Mouse (Mus musculus): Measurements from ENCODE around the gene Dok7. TPM values are rescaled to one million over a fixed set of nuclear protein-coding genes. Genes with fewer than 3 reads are reported as not detected.

Gene Dok7
- total and polyA plus RNA-seq, 3 experiments, result not detected

DNA sequence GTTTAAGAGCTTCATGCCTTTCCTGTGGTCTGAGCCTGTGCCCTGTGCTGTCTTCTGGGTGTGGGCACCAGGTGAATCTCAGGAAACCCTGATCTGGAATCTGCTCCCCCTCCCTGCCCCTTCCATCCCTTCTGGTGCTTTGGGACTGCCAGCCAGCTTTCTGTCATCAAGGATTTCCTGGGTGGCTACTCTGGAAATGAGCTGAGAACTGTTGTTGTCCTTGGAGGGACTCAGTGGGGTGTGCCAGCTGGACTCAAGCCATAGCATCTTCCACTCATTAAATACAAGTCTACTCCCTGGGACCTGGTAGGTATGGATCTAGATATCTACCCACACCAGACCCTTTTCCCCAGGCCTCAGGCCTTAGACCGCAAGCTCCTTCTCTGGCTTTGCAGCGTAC lies 61.9 kb downstream of the Dok7 start:
- no peak overlapping the region for H3K9ac ChIP-seq (ENCODE audit: insufficient read depth, low read depth)
- H3K27ac ChIP-seq (ENCODE audit: insufficient read depth, low read depth), result no peak overlapping the region
- no peaks in the 10 kb centered on the region for H3K4me1 ChIP-seq (ENCODE audit: control insufficient read depth in 1 of 2, insufficient read depth in 2 of 2)
- dilution Hi-C loops (cut with MboI; ENCODE audit: extremely low pct_ligation_motif_present, extremely low pct_unique_long_range_greater_than_20kb, low sequenced_read_pairs), result no loop called here
- H3K27me3 ChIP-seq (replicated peaks), result peaks cover 72% of the 10 kb centered on the region
- TF ChIP-seq RAD21 (IDR thresholded peaks at IDR 0.05; ENCODE audit: low read depth, low read length) (no peak), BHLHE40 (IDR thresholded peaks at IDR 0.05; ENCODE audit: low read depth, low read length) (no peak), TCF12 (IDR thresholded peaks at IDR 0.05; ENCODE audit: low read depth, low read length) (no peak), POLR2A (IDR thresholded peaks at IDR 0.05; ENCODE audit: low read depth, low read length) (no peak), PAX5 (IDR thresholded peaks at IDR 0.05; ENCODE audit: low read length) (no peak), MEF2A (IDR thresholded peaks at IDR 0.05; ENCODE audit: borderline replicate concordance, low read depth, low read length) (no peak), POLR2AphosphoS2 (IDR thresholded peaks at IDR 0.05; ENCODE audit: low read depth, low read length) (no peak), ZMIZ1 (IDR thresholded peaks at IDR 0.05; ENCODE audit: low read depth, low read length) (no peak), ZKSCAN1 (IDR thresholded peaks at IDR 0.05; ENCODE audit: borderline replicate concordance, low read depth, low read length) (no peak), KAT2A (IDR thresholded peaks at IDR 0.05; ENCODE audit: insufficient replicate concordance, low read length) (no peak), IRF4 (IDR thresholded peaks at IDR 0.05; ENCODE audit: low read depth, low read length) (no peak)
- H3K9me3 ChIP-seq (replicated peaks; ENCODE audit: low read length), result no peaks in the 10 kb centered on the region
- no peak overlapping the region for H3K4me3 ChIP-seq (replicated peaks in 1 of 3; ENCODE audit: low read depth in 2 of 3, low read length in 2 of 3, poor library complexity in 1 of 3)
- H3K79me2 ChIP-seq (replicated peaks; ENCODE audit: control insufficient read depth, extremely low read depth, insufficient read depth, poor library complexity, severe bottlenecking), result no peaks in the 10 kb centered on the region
- H3K4me2 ChIP-seq (ENCODE audit: insufficient read depth, low read depth, poor library complexity, severe bottlenecking), result no peak overlapping the region
- no peaks in the 10 kb centered on the region for H3K36me3 ChIP-seq (replicated peaks in 1 of 2; ENCODE audit: control insufficient read depth in 1 of 2, insufficient read depth in 1 of 2, low read length in 1 of 2)
- no peak for DNase-seq (ENCODE audit: extremely low read depth)
- in situ Hi-C loops (cut with MboI; ENCODE audit: low pct_ligation_motif_present, low pct_unique_long_range_greater_than_20kb, low sequenced_read_pairs), result no loop called here

- in situ Hi-C loops (cut with MboI; ENCODE audit: low pct_ligation_motif_present, low pct_unique_long_range_greater_than_20kb, low sequenced_read_pairs), result no loop called here
- TF ChIP-seq TBP (conservative IDR thresholded peaks at IDR 0.05; ENCODE audit: low read depth, low read length) (no peak), IRF4 (IDR thresholded peaks at IDR 0.05; ENCODE audit: low read depth, low read length) (no peak), POLR2A (IDR thresholded peaks at IDR 0.05; ENCODE audit: low read depth, low read length) (no peak), MEF2A (IDR thresholded peaks at IDR 0.05; ENCODE audit: borderline replicate concordance, low read depth, low read length) (no peak), USF1 (IDR thresholded peaks at IDR 0.05; ENCODE audit: low read depth, low read length) (no peak), BHLHE40 (IDR thresholded peaks at IDR 0.05; ENCODE audit: low read depth, low read length) (no peak)
- H3K4me3 ChIP-seq (replicated peaks in 1 of 3; ENCODE audit: low read depth in 2 of 3, low read length in 2 of 3, poor library complexity in 1 of 3), result no peak overlapping the region
These were observed 63.5 kb downstream of the Dok7 start for GRCm38 (mm10) chr5:35120024-35120423.

DNA sequence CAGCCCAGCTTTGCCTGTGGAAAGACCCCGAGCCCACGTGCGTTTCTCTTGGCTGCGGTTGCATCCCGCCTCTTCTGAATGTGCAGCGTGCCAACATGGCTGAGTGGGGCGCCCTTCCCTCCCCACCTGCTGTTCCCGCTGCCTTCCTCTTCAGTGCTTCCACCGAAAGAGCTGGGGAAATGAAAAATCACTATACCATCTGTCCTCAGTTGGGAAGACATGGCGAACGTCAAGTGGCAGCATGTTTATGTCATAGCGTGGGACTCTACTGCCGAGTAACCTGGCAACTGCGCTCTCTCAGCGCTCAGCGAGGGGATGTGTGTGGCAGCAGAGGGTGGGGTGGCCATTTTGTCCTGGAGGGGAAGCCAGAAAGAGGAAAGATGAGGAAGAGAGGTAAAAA lies 72.6 kb downstream of the Dok7 start:
- Histone ChIP-seq H3K4me3 (replicated peaks in 1 of 3; ENCODE audit: low read depth in 2 of 3, low read length in 2 of 3, poor library complexity in 1 of 3) (no peak overlapping the region), H3K9me3 (replicated peaks; ENCODE audit: low read length) (peaks cover 16% of the 10 kb centered on the region), H3K4me1 (ENCODE audit: control insufficient read depth in 1 of 2, insufficient read depth in 2 of 2) (no peaks in the 10 kb centered on the region), H3K27ac (ENCODE audit: insufficient read depth, low read depth) (no peak overlapping the region), H3K27me3 (replicated peaks) (peaks cover 76% of the 10 kb centered on the region), H3K79me2 (replicated peaks; ENCODE audit: control insufficient read depth, extremely low read depth, insufficient read depth, poor library complexity, severe bottlenecking) (no peaks in the 10 kb centered on the region), H3K9ac (ENCODE audit: insufficient read depth, low read depth) (no peak overlapping the region), H3K4me2 (ENCODE audit: insufficient read depth, low read depth, poor library complexity, severe bottlenecking) (no peak overlapping the region), H3K36me3 (replicated peaks in 1 of 2; ENCODE audit: control insufficient read depth in 1 of 2, insufficient read depth in 1 of 2, low read length in 1 of 2) (no peaks in the 10 kb centered on the region)
- in situ Hi-C loops (cut with MboI; ENCODE audit: low pct_ligation_motif_present, low pct_unique_long_range_greater_than_20kb, low sequenced_read_pairs), result no loop called here
- dilution Hi-C loops (cut with MboI; ENCODE audit: extremely low pct_ligation_motif_present, extremely low pct_unique_long_range_greater_than_20kb, low sequenced_read_pairs), result no loop called here
- TF ChIP-seq MAX (IDR thresholded peaks at IDR 0.05; ENCODE audit: low read length) (no peak), RCOR1 (conservative IDR thresholded peaks at IDR 0.05; ENCODE audit: low read depth, low read length) (no peak), CTCF (conservative IDR thresholded peaks at IDR 0.05 in 1 of 2, IDR thresholded peaks at IDR 0.05 in 1 of 2; ENCODE audit: low read depth in 2 of 2, low read length in 2 of 2) (no peak), PAX5 (IDR thresholded peaks at IDR 0.05; ENCODE audit: low read length) (no peak), ZMIZ1 (IDR thresholded peaks at IDR 0.05; ENCODE audit: low read depth, low read length) (no peak), USF1 (IDR thresholded peaks at IDR 0.05; ENCODE audit: low read depth, low read length) (no peak), E2F4 (IDR thresholded peaks at IDR 0.05; ENCODE audit: insufficient replicate concordance, low read depth, low read length) (no peak), JUND (conservative IDR thresholded peaks at IDR 0.05; ENCODE audit: low read depth, low read length) (no peak), NRF1 (IDR thresholded peaks at IDR 0.05; ENCODE audit: low read depth, low read length) (no peak), MYC (IDR thresholded peaks at IDR 0.05; ENCODE audit: low read depth, low read length) (no peak), MAZ (IDR thresholded peaks at IDR 0.05; ENCODE audit: low read depth, low read length) (no peak), JUN (IDR thresholded peaks at IDR 0.05; ENCODE audit: insufficient read depth, low read depth, low read length) (no peak), SIN3A (IDR thresholded peaks at IDR 0.05; ENCODE audit: low read length) (no peak)
- no peak for DNase-seq (ENCODE audit: extremely low read depth)

More at GRCm38 (mm10) chr5:35120024-35120423, 63.5 kb downstream of the Dok7 start:
- Histone ChIP-seq H3K4me1 (ENCODE audit: control insufficient read depth in 1 of 2, insufficient read depth in 2 of 2) (no peaks in the 10 kb centered on the region), H3K36me3 (replicated peaks in 1 of 2; ENCODE audit: control insufficient read depth in 1 of 2, insufficient read depth in 1 of 2, low read length in 1 of 2) (no peaks in the 10 kb centered on the region), H3K27me3 (replicated peaks) (peaks cover 77% of the 10 kb centered on the region), H3K79me2 (replicated peaks; ENCODE audit: control insufficient read depth, extremely low read depth, insufficient read depth, poor library complexity, severe bottlenecking) (no peaks in the 10 kb centered on the region), H3K9me3 (replicated peaks; ENCODE audit: low read length) (no peaks in the 10 kb centered on the region), H3K4me2 (ENCODE audit: insufficient read depth, low read depth, poor library complexity, severe bottlenecking) (no peak overlapping the region), H3K27ac (ENCODE audit: insufficient read depth, low read depth) (no peak overlapping the region), H3K9ac (ENCODE audit: insufficient read depth, low read depth) (no peak overlapping the region)
- no peak for DNase-seq (ENCODE audit: extremely low read depth)
- dilution Hi-C loops (cut with MboI; ENCODE audit: extremely low pct_ligation_motif_present, extremely low pct_unique_long_range_greater_than_20kb, low sequenced_read_pairs), result no loop called here
